Mouse (Mus musculus) liver, embryonic 14.5 days (tissue): ENCODE results near the gene Cfdp1.

Source experiments
- CTCF ChIP-seq: IDR thresholded peaks from 2 replicates; pipeline ENCODE4 v1.5.1; 2016; ENCODE audit warnings: antibody characterized with exemption, low read depth, control low read depth
- EP300 ChIP-seq: IDR thresholded peaks from 2 replicates; pipeline ENCODE4 v1.6.1; 2016; ENCODE audit warnings: antibody characterized with exemption, low read depth

- TF ChIP-seq EP300 (no peak), CTCF (no peak)
These were observed 16.3 kb upstream of the Cfdp1 start for GRCm38 (mm10) chr8:111870379-111870778.
